Mouse (Mus musculus): Measurements from ENCODE around the gene Strn3. TPM values are rescaled to one million over a fixed set of nuclear protein-coding genes. Genes with fewer than 3 reads are reported as not detected.

Strn3 gene
- total and polyA plus RNA-seq, 3 experiments = 19.0 to 46.3 (median 29.4) TPM

GRCm38 (mm10) chr12:51705778-51706177 is 14.1 kb upstream of the Strn3 start:
- peaks cover 0 to 5% of the 10 kb centered on the region in 2 experiments; a peak in 2 of 4 replicates for H3K36me3 ChIP-seq (ENCODE audit: control insufficient read depth in 1 of 2, insufficient read depth in 2 of 2, low read length in 2 of 2)
- H3K9me3 ChIP-seq (replicated peaks; ENCODE audit: insufficient read depth, low read length) = no peaks in the 10 kb centered on the region
- peaks cover 0 to 11% of the 10 kb centered on the region in 2 experiments; a peak in 3 of 4 replicates for H3K4me1 ChIP-seq (ENCODE audit: control insufficient read depth in 1 of 2, insufficient read depth in 2 of 2, low read length in 2 of 2)
- no peak overlapping the region for H3K4me3 ChIP-seq (ENCODE audit: control insufficient read depth in 1 of 2, insufficient read depth in 1 of 2, low read depth in 2 of 2, low read length in 2 of 2)
- H3K79me2 ChIP-seq (ENCODE audit: control insufficient read depth, insufficient read depth, low read length, poor library complexity) = no peaks in the 10 kb centered on the region
- no peak overlapping the region for H3K9ac ChIP-seq (ENCODE audit: control insufficient read depth, low read depth, low read length, poor library complexity, severe bottlenecking)
- TF ChIP-seq ELF1 (IDR thresholded peaks at IDR 0.05; ENCODE audit: low read depth, low read length) (no peak), UBTF (IDR thresholded peaks at IDR 0.05; ENCODE audit: borderline replicate concordance, insufficient read depth, low read depth, low read length) (no peak), USF1 (IDR thresholded peaks at IDR 0.05; ENCODE audit: low read depth, low read length) (no peak), ETS1 (IDR thresholded peaks at IDR 0.05; ENCODE audit: low read depth, low read length) (no peak), CHD2 (IDR thresholded peaks at IDR 0.05; ENCODE audit: low read length) (no peak), CTCF (IDR thresholded peaks at IDR 0.05 in 2 of 3, conservative IDR thresholded peaks at IDR 0.05 in 1 of 3; ENCODE audit: control insufficient read depth in 1 of 3, insufficient read depth in 1 of 3, low read depth in 2 of 3, low read length in 3 of 3, poor library complexity in 1 of 3, severe bottlenecking in 1 of 3) (no peak), POLR2AphosphoS2 (IDR thresholded peaks at IDR 0.05; ENCODE audit: low read length) (no peak), USF2 (IDR thresholded peaks at IDR 0.05; ENCODE audit: borderline replicate concordance in 1 of 2, insufficient read depth in 1 of 2, low read depth in 1 of 2, low read length in 2 of 2) (no peak), E2F4 (IDR thresholded peaks at IDR 0.05; ENCODE audit: borderline replicate concordance, low read depth, low read length) (no peak), EP300 (IDR thresholded peaks at IDR 0.05; ENCODE audit: low read depth in 1 of 2, low read length in 2 of 2) (no peak), GABPA (IDR thresholded peaks at IDR 0.05; ENCODE audit: low read depth, low read length) (no peak), TBP (IDR thresholded peaks at IDR 0.05; ENCODE audit: low read depth, low read length) (no peak)
- no peak overlapping the region for H3K27ac ChIP-seq (ENCODE audit: control insufficient read depth, low read depth, low read length)
- no peaks in the 10 kb centered on the region for H3K27me3 ChIP-seq (ENCODE audit: control insufficient read depth in 1 of 2, insufficient read depth in 2 of 2, low read length in 2 of 2)
- DNase-seq (ENCODE audit: low read depth, low spot score) = no peak

- Histone ChIP-seq H3K79me2 (ENCODE audit: control insufficient read depth, insufficient read depth, low read length, poor library complexity) (no peaks in the 10 kb centered on the region), H3K27ac (ENCODE audit: control insufficient read depth, low read depth, low read length) (no peak overlapping the region), H3K9ac (ENCODE audit: control insufficient read depth, low read depth, low read length, poor library complexity, severe bottlenecking) (no peak overlapping the region), H3K4me1 (ENCODE audit: control insufficient read depth in 1 of 2, insufficient read depth in 2 of 2, low read length in 2 of 2) (peaks cover 0 to 11% of the 10 kb centered on the region in 2 experiments; a peak in 3 of 4 replicates), H3K9me3 (replicated peaks; ENCODE audit: insufficient read depth, low read length) (no peaks in the 10 kb centered on the region), H3K27me3 (ENCODE audit: control insufficient read depth in 1 of 2, insufficient read depth in 2 of 2, low read length in 2 of 2) (no peaks in the 10 kb centered on the region), H3K36me3 (ENCODE audit: control insufficient read depth in 1 of 2, insufficient read depth in 2 of 2, low read length in 2 of 2) (peaks cover 0 to 8% of the 10 kb centered on the region in 2 experiments; a peak in 2 of 4 replicates), H3K4me3 (ENCODE audit: control insufficient read depth in 1 of 2, insufficient read depth in 1 of 2, low read depth in 2 of 2, low read length in 2 of 2) (no peak overlapping the region)
- DNase-seq (ENCODE audit: low read depth, low spot score) = no peak
- no peak for TF ChIP-seq MXI1 (IDR thresholded peaks at IDR 0.05; ENCODE audit: low read depth, low read length)
- TF ChIP-seq ELF1 (IDR thresholded peaks at IDR 0.05; ENCODE audit: low read depth, low read length) = no peak
- TF ChIP-seq CHD2 (IDR thresholded peaks at IDR 0.05; ENCODE audit: low read length) = no peak
- TF ChIP-seq EP300 (IDR thresholded peaks at IDR 0.05; ENCODE audit: low read depth in 1 of 2, low read length in 2 of 2) = no peak
- TF ChIP-seq MAX (IDR thresholded peaks at IDR 0.05; ENCODE audit: low read length) = no peak
- TF ChIP-seq CHD1 (IDR thresholded peaks at IDR 0.05; ENCODE audit: low read depth, low read length) = no peak
- TF ChIP-seq SIN3A (IDR thresholded peaks at IDR 0.05; ENCODE audit: low read length) = no peak
- TF ChIP-seq JUND (IDR thresholded peaks at IDR 0.05; ENCODE audit: low read depth, low read length) = no peak
- TF ChIP-seq MYB (IDR thresholded peaks at IDR 0.05; ENCODE audit: low read depth, low read length) = no peak
- no peak for TF ChIP-seq MAZ (IDR thresholded peaks at IDR 0.05; ENCODE audit: low read depth, low read length)
- TF ChIP-seq POLR2A (IDR thresholded peaks at IDR 0.05; ENCODE audit: control insufficient read depth in 1 of 2, insufficient read depth in 1 of 2, low read depth in 1 of 2, low read length in 2 of 2, poor library complexity in 1 of 2) = no peak
- no peak for TF ChIP-seq POLR2AphosphoS2 (IDR thresholded peaks at IDR 0.05; ENCODE audit: low read length)
- no peak for TF ChIP-seq KAT2A (conservative IDR thresholded peaks at IDR 0.05; ENCODE audit: low read depth, low read length)
- TF ChIP-seq TBP (IDR thresholded peaks at IDR 0.05; ENCODE audit: low read depth, low read length) = no peak
- no peak for TF ChIP-seq HCFC1 (IDR thresholded peaks at IDR 0.05; ENCODE audit: low read depth, low read length)
- no peak for TF ChIP-seq BHLHE40 (IDR thresholded peaks at IDR 0.05; ENCODE audit: borderline replicate concordance, low read depth, low read length)
- TF ChIP-seq TCF12 (IDR thresholded peaks at IDR 0.05; ENCODE audit: low read depth, low read length) = no peak
- no peak for TF ChIP-seq MAFK (IDR thresholded peaks at IDR 0.05; ENCODE audit: borderline replicate concordance, low read depth, low read length)
- TF ChIP-seq UBTF (IDR thresholded peaks at IDR 0.05; ENCODE audit: borderline replicate concordance, insufficient read depth, low read depth, low read length) = no peak
Measured at GRCm38 (mm10) chr12:51704572-51704971, 12.9 kb upstream of the Strn3 start.
